Mouse (Mus musculus): Measurements from ENCODE around the gene Pdzd2. TPM values are rescaled to one million over a fixed set of nuclear protein-coding genes. Genes with fewer than 3 reads are reported as not detected.

Gene Pdzd2
- polyA plus RNA-seq, 1 experiment from 2014 or later = 33.2 TPM

- no peak overlapping the region for H3K4me2 ChIP-seq (ENCODE audit: low read depth, low read length)
- 63% methylated on average over 5 of the region's 5 CpGs for WGBS
Observed at GRCm38 (mm10) chr15:12444551-12444950, 295.2 kb downstream of the Pdzd2 start.

GRCm38 (mm10) chr15:12439351-12439751 is 300.4 kb downstream of the Pdzd2 start:
- Histone ChIP-seq H3K9ac (ENCODE audit: low read length) (no peak overlapping the region), H3K9me3 (ENCODE audit: control insufficient read depth, low read length) (no peaks in the 10 kb centered on the region), H3K4me3 (ENCODE audit: low read length) (no peak overlapping the region), H3K4me2 (ENCODE audit: low read depth, low read length) (no peak overlapping the region), H3K27ac (ENCODE audit: low read length) (no peak overlapping the region), H3K4me1 (replicated peaks; ENCODE audit: control insufficient read depth, insufficient read depth, low read length) (peaks cover 11% of the 10 kb centered on the region), H3K36me3 (ENCODE audit: control insufficient read depth, insufficient read depth, low read length) (no peaks in the 10 kb centered on the region), H3K27me3 (ENCODE audit: control insufficient read depth, insufficient read depth, low read depth, low read length) (no peaks in the 10 kb centered on the region)
- ATAC-seq (ENCODE audit: low read depth) = peak; percentile 62
- WGBS = 16% methylated on average over 6 of the region's 6 CpGs

More at GRCm38 (mm10) chr15:12444551-12444950, 295.2 kb downstream of the Pdzd2 start:
- no peaks in the 10 kb centered on the region for H3K36me3 ChIP-seq (ENCODE audit: control insufficient read depth, insufficient read depth, low read length)
- no peaks in the 10 kb centered on the region for H3K9me3 ChIP-seq (ENCODE audit: control insufficient read depth, low read length)
- no peak overlapping the region for H3K27ac ChIP-seq (ENCODE audit: low read length)
- no peaks in the 10 kb centered on the region for H3K27me3 ChIP-seq (ENCODE audit: control insufficient read depth, insufficient read depth, low read depth, low read length)
- no peak for ATAC-seq (ENCODE audit: low read depth)
- H3K4me1 ChIP-seq (replicated peaks; ENCODE audit: control insufficient read depth, insufficient read depth, low read length) = peaks cover 6% of the 10 kb centered on the region
- no peak overlapping the region for H3K4me3 ChIP-seq (ENCODE audit: low read length)
- H3K9ac ChIP-seq (ENCODE audit: low read length) = no peak overlapping the region

DNA sequence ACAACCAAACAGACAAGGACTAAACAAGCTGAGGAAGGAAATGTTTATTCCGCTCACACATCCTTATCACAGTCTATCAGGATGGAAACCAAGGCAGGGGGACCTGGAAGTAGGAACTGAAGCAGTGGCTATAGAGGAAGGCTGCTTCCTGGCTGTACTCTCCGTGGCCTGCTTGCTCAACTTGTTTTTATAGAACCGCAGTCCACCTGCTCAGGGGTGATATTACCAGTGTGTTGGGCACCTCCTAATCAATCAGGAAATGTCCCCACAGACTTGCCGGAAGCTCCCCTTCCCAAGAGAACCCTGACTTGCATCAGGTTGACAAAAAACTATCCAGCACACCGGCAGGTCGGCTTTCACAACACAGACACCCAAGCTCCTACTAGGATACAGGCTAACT is 301.0 kb downstream of the Pdzd2 start:
- Histone ChIP-seq H3K4me2 (ENCODE audit: low read depth, low read length) (no peak overlapping the region), H3K4me1 (replicated peaks; ENCODE audit: control insufficient read depth, insufficient read depth, low read length) (peaks cover 13% of the 10 kb centered on the region), H3K27me3 (ENCODE audit: control insufficient read depth, insufficient read depth, low read depth, low read length) (no peaks in the 10 kb centered on the region), H3K4me3 (ENCODE audit: low read length) (no peak overlapping the region), H3K9ac (ENCODE audit: low read length) (no peak overlapping the region), H3K9me3 (ENCODE audit: control insufficient read depth, low read length) (no peaks in the 10 kb centered on the region), H3K27ac (ENCODE audit: low read length) (no peak overlapping the region), H3K36me3 (ENCODE audit: control insufficient read depth, insufficient read depth, low read length) (no peaks in the 10 kb centered on the region)
- ATAC-seq (ENCODE audit: low read depth) = no peak
- WGBS = 60% methylated on average over 6 of the region's 6 CpGs

GRCm38 (mm10) chr15:12438081-12438480 is 301.6 kb downstream of the Pdzd2 start:
- Histone ChIP-seq H3K4me2 (ENCODE audit: low read depth, low read length) (no peak overlapping the region), H3K9me3 (ENCODE audit: control insufficient read depth, low read length) (no peaks in the 10 kb centered on the region), H3K9ac (ENCODE audit: low read length) (no peak overlapping the region), H3K27me3 (ENCODE audit: control insufficient read depth, insufficient read depth, low read depth, low read length) (no peaks in the 10 kb centered on the region), H3K27ac (ENCODE audit: low read length) (no peak overlapping the region), H3K36me3 (ENCODE audit: control insufficient read depth, insufficient read depth, low read length) (no peaks in the 10 kb centered on the region), H3K4me1 (replicated peaks; ENCODE audit: control insufficient read depth, insufficient read depth, low read length) (peaks cover 15% of the 10 kb centered on the region), H3K4me3 (ENCODE audit: low read length) (no peak overlapping the region)
- WGBS = 88% methylated on average over 11 of the region's 11 CpGs
- no peak for ATAC-seq (ENCODE audit: low read depth)

DNA sequence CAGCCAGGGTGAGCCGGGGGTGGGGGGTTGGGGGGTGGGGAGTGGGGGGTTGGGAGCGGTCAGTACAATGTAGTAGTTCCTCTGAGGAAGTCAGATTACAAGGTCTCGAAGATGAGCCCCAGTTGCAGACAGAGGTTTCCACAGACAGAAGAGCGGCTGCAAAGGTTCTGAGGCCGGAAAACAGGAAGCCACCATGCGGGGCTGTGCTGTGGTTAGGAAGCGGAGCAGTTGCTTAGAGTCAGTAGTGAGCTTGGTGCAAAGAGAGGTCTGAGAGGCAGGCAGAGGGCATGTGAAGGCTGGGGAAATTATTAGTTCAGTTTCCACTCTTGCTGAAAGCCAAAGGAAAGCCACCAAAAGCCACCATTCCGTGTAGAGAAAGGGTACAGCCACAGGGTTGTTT is 303.8 kb downstream of the Pdzd2 start:
- no peaks in the 10 kb centered on the region for H3K27me3 ChIP-seq (ENCODE audit: control insufficient read depth, insufficient read depth, low read depth, low read length)
- no peaks in the 10 kb centered on the region for H3K36me3 ChIP-seq (ENCODE audit: control insufficient read depth, insufficient read depth, low read length)
- WGBS = 70% methylated on average over 8 of the region's 8 CpGs
- ATAC-seq (ENCODE audit: low read depth) = no peak
- H3K4me2 ChIP-seq (ENCODE audit: low read depth, low read length) = no peak overlapping the region
- H3K4me3 ChIP-seq (ENCODE audit: low read length) = no peak overlapping the region
- H3K9ac ChIP-seq (ENCODE audit: low read length) = no peak overlapping the region
- H3K9me3 ChIP-seq (ENCODE audit: control insufficient read depth, low read length) = no peaks in the 10 kb centered on the region
- H3K27ac ChIP-seq (ENCODE audit: low read length) = no peak overlapping the region
- peaks cover 18% of the 10 kb centered on the region for H3K4me1 ChIP-seq (replicated peaks; ENCODE audit: control insufficient read depth, insufficient read depth, low read length)

DNA sequence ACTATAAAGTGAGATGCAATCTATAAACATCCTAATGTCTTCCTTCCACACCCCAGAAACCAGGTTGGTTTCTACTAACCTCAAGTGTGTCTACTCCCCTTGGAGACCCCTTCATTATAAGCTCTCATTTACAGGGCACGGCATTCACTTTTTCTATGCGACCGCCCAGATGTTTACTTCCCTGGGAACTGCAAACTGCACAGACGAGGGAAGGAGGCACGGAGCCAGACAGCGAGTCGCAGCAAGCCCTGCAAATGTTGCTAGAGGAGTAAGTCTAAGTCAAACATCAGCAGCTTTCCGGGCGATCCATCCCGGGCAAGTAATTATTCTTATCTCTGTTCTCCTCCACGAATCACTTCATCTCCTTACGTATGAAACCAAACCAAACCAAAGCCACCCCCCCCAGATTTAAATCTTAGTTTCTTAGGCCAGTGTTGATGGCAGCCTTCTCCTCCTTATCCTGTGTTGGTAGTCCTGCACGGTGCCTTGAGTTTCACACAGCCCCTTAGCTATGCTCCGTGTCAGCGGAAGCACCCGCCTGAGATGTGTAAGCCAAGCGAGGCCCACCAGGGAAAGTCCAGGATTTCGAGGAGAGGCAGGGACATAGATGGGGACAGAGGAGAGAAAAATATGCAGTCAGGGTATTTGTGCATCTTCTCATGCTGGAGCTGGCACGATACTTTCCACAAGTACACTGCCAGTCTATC is 305.7 kb downstream of the Pdzd2 start:
- H3K4me2 ChIP-seq (ENCODE audit: low read depth, low read length) = peak overlapping the region; percentile 23; the same call in 1 of the 2 replicates
- H3K4me3 ChIP-seq (ENCODE audit: low read length) = no peak overlapping the region
- H3K9ac ChIP-seq (ENCODE audit: low read length) = no peak overlapping the region
- no peaks in the 10 kb centered on the region for H3K36me3 ChIP-seq (ENCODE audit: control insufficient read depth, insufficient read depth, low read length)
- no peaks in the 10 kb centered on the region for H3K9me3 ChIP-seq (ENCODE audit: control insufficient read depth, low read length)
- H3K27ac ChIP-seq (ENCODE audit: low read length) = 0 out of 2 replicates have a peak overlapping the region, but pooled peaks have one; percentile 23
- WGBS = 13% methylated on average over 19 of the region's 19 CpGs
- ATAC-seq (ENCODE audit: low read depth) = peak; percentile 66
- H3K4me1 ChIP-seq (replicated peaks; ENCODE audit: control insufficient read depth, insufficient read depth, low read length) = peaks cover 8% of the 10 kb centered on the region
- H3K27me3 ChIP-seq (ENCODE audit: control insufficient read depth, insufficient read depth, low read depth, low read length) = no peaks in the 10 kb centered on the region

DNA sequence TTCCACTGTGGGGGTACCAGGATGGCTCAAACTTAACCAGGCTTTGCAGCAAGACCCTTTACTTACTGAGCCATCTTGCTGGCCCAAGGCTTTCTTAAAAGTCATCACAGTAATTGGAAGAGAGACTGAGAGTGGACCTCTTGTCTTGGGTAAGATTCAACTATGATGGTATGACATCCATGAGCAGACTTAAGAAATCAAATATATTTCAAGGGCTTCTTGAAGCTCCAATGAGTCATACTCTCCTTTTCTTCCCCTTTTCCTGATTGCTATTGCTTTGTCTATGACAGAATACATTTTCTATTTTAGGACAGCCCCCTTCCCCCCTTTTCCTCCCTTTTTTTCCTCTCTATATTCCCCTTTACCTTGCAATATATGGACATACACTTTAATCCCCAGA is 306.8 kb downstream of the Pdzd2 start:
- no peak for ATAC-seq (ENCODE audit: low read depth)
- Histone ChIP-seq H3K4me2 (ENCODE audit: low read depth, low read length) (no peak overlapping the region), H3K4me3 (ENCODE audit: low read length) (no peak overlapping the region), H3K36me3 (ENCODE audit: control insufficient read depth, insufficient read depth, low read length) (no peaks in the 10 kb centered on the region), H3K9me3 (ENCODE audit: control insufficient read depth, low read length) (no peaks in the 10 kb centered on the region), H3K27me3 (ENCODE audit: control insufficient read depth, insufficient read depth, low read depth, low read length) (no peaks in the 10 kb centered on the region), H3K9ac (ENCODE audit: low read length) (no peak overlapping the region), H3K4me1 (replicated peaks; ENCODE audit: control insufficient read depth, insufficient read depth, low read length) (peaks cover 7% of the 10 kb centered on the region), H3K27ac (ENCODE audit: low read length) (no peak overlapping the region)

DNA sequence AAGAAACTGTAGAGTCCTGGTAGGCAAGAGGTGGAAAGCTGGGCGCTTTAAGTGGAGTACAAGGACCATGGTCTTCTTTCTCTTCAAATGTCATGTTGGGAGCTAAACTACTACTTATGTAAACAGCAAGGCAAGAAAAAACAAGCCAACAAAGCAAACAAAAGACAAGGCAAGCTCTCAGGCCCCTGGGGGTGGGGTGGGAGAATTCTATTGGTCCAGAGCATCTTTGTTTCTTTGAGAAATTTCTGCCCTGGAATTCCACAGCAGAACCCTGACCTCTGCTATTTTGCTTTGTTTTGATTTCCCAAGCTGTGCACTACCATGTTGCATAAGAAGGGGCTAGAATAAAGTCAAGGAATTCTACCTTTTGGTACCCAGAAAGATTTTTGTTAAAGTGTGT is 307.4 kb downstream of the Pdzd2 start:
- Histone ChIP-seq H3K27me3 (ENCODE audit: control insufficient read depth, insufficient read depth, low read depth, low read length) (no peaks in the 10 kb centered on the region), H3K4me1 (replicated peaks; ENCODE audit: control insufficient read depth, insufficient read depth, low read length) (peaks cover 7% of the 10 kb centered on the region), H3K4me3 (ENCODE audit: low read length) (no peak overlapping the region), H3K4me2 (ENCODE audit: low read depth, low read length) (no peak overlapping the region), H3K36me3 (ENCODE audit: control insufficient read depth, insufficient read depth, low read length) (no peaks in the 10 kb centered on the region), H3K9me3 (ENCODE audit: control insufficient read depth, low read length) (no peaks in the 10 kb centered on the region), H3K27ac (ENCODE audit: low read length) (no peak overlapping the region), H3K9ac (ENCODE audit: low read length) (no peak overlapping the region)
- no peak for ATAC-seq (ENCODE audit: low read depth)
- 83% methylated on average over 1 of the region's 1 CpGs for WGBS

GRCm38 (mm10) chr15:12431684-12432083 is 308.0 kb downstream of the Pdzd2 start:
- 44% methylated on average over 7 of the region's 7 CpGs for WGBS
- no peak overlapping the region for H3K27ac ChIP-seq (ENCODE audit: low read length)
- H3K9ac ChIP-seq (ENCODE audit: low read length) = no peak overlapping the region
- no peak overlapping the region for H3K4me2 ChIP-seq (ENCODE audit: low read depth, low read length)
- H3K4me1 ChIP-seq (replicated peaks; ENCODE audit: control insufficient read depth, insufficient read depth, low read length) = peaks cover 7% of the 10 kb centered on the region
- H3K27me3 ChIP-seq (ENCODE audit: control insufficient read depth, insufficient read depth, low read depth, low read length) = no peaks in the 10 kb centered on the region
- ATAC-seq (ENCODE audit: low read depth) = no peak
- no peaks in the 10 kb centered on the region for H3K36me3 ChIP-seq (ENCODE audit: control insufficient read depth, insufficient read depth, low read length)
- no peaks in the 10 kb centered on the region for H3K9me3 ChIP-seq (ENCODE audit: control insufficient read depth, low read length)
- H3K4me3 ChIP-seq (ENCODE audit: low read length) = no peak overlapping the region

Measured in lung, embryonic 16.5 days (tissue).